ENCODE assay signal across 18 mouse cellular contexts in genomic region chr2:34976447-34976846, GRCm38 (mm10). TPM values are rescaled to one million over a fixed set of nuclear protein-coding genes. Genes with fewer than 3 reads are reported as not detected.
DNase-seq lines count a peak whose midpoint lies in the region; ATAC-seq lines count a peak whose summit lies in the region.
"Had no signal": no experiment of that assay in that cellular context is flagged by ENCODE, and none has a peak within 500 bp of the region (broad histone marks: within the 10 kb centered on the region; RNA-seq: fewer than 3 reads in every experiment).

No protein-coding gene starts in this region.

- H3K9ac ChIP-seq in hindbrain, embryonic 14.5 days: no peak overlapping the region
- H3K9ac ChIP-seq: embryonic facial prominence, embryonic 15.5 days; forebrain, embryonic 15.5 days; heart, embryonic 12.5 days; kidney, embryonic 15.5 days; liver, embryonic 14.5 days had no signal

- 90% methylated on average over 6 of the region's 6 CpGs for WGBS in hindbrain, embryonic 14.5 days

- no peaks in the 10 kb centered on the region for H3K4me1 ChIP-seq in hindbrain, embryonic 14.5 days (replicated peaks; ENCODE audit: control insufficient read depth, insufficient read depth, low read length)
- H3K4me1 ChIP-seq: forebrain, embryonic 15.5 days had no signal

- H3K36me3 ChIP-seq in hindbrain, embryonic 14.5 days (replicated peaks; ENCODE audit: control insufficient read depth, insufficient read depth): no peaks in the 10 kb centered on the region
- H3K36me3 ChIP-seq: embryonic facial prominence, embryonic 15.5 days; forebrain, embryonic 15.5 days; heart, embryonic 12.5 days; kidney, embryonic 15.5 days had no signal

- H3K4me2 ChIP-seq in hindbrain, embryonic 14.5 days (replicated peaks): no peak overlapping the region
- H3K4me2 ChIP-seq: embryonic facial prominence, embryonic 15.5 days; forebrain, embryonic 15.5 days; heart, embryonic 12.5 days; kidney, embryonic 15.5 days had no signal

- H3K27me3 ChIP-seq in hindbrain, embryonic 14.5 days (ENCODE audit: control insufficient read depth, insufficient read depth, low read length): no peaks in the 10 kb centered on the region
- H3K27me3 ChIP-seq: embryonic facial prominence, embryonic 15.5 days; forebrain, embryonic 15.5 days; kidney, embryonic 15.5 days had no signal

- peak; percentile 59 for ATAC-seq in common myeloid progenitor, adult 5-6 weeks (replicated peaks; ENCODE audit: low read depth, poor library complexity, severe bottlenecking)
- no peak for ATAC-seq in hindbrain, embryonic 14.5 days (ENCODE audit: low FRiP score)
- ATAC-seq in cerebellum, adult (ENCODE audit: insufficient number of reproducible peaks, low FRiP score, low TSS enrichment): no peak
- ATAC-seq: forebrain, embryonic 15.5 days had no signal

- H3K4me3 ChIP-seq in hindbrain, embryonic 14.5 days (replicated peaks; ENCODE audit: low read length): no peak overlapping the region
- H3K4me3 ChIP-seq: embryonic facial prominence, embryonic 15.5 days; forebrain, embryonic 15.5 days; heart, embryonic 12.5 days; kidney, embryonic 15.5 days had no signal

- H3K27ac ChIP-seq in hindbrain, embryonic 14.5 days: no peak overlapping the region
- H3K27ac ChIP-seq: embryonic facial prominence, embryonic 15.5 days; forebrain, embryonic 15.5 days; kidney, embryonic 15.5 days; liver, embryonic 14.5 days had no signal

- intact Hi-C loops in heart, postnatal 10 days (cut with DNase I): no loop called here

- DNase-seq in heart, adult 11 months: peak; percentile 90
- DNase-seq in heart, postnatal 10 days: no peak
- DNase-seq in B cell, adult 2 months: peak; percentile 48 to 51
- peak; percentile 48 to 50 for DNase-seq in natural killer cell, adult 2 months (ENCODE audit: low spot score in 2 of 2)
- DNase-seq in hindbrain, embryonic 14.5 days (ENCODE audit: low spot score): no peak
- DNase-seq in adrenal gland, adult (ENCODE audit: inconsistent age in 2 of 2, low spot score in 1 of 2): no peak
- DNase-seq: adrenal gland, adult 8-10 months; cerebellum, postnatal 36 days; gastrocnemius, postnatal 14 days; layer of hippocampus, adult 9-11 months; retina, postnatal 1 day had no signal

- H3K9me3 ChIP-seq in hindbrain, embryonic 14.5 days (ENCODE audit: control insufficient read depth, low read length): no peaks in the 10 kb centered on the region
- H3K9me3 ChIP-seq: embryonic facial prominence, embryonic 15.5 days; forebrain, embryonic 15.5 days; kidney, embryonic 15.5 days had no signal

RNA-seq across cellular contexts. Expression of gene Traf1, which starts 14.9 kb away (rescaled TPM):
- 1 to 10 TPM; 1.3 to 1.8 TPM for total RNA-seq in heart, postnatal 10 days (2021)
- 0.69 and 1.3 TPM in 2 replicates for total RNA-seq in common myeloid progenitor, adult 5-6 weeks (2017)
- polyA plus RNA-seq in hindbrain, embryonic 14.5 days (2014; fragmentation: Nextera tagmentation; extraction: Ambion mirVana): 1.2 and 2.0 TPM in 2 replicates

Comparison
In these comparisons a context has a peak if more than half of its experiments do, and no peak if none do; other contexts are left out.
1. DNase-seq: peak in heart, adult 11 months (single experiment), B cell, adult 2 months (2 of 2) and natural killer cell, adult 2 months (2 of 2); none in heart, postnatal 10 days (0 of 2), hindbrain, embryonic 14.5 days (single experiment) and adrenal gland, adult (0 of 2).